Mouse (Mus musculus) spleen, postnatal 36 days (tissue): ENCODE measurements around the gene Meis2.

ENCODE experiments used
- DNase-seq, 2 experiments: peaks; one replicate each; pipeline ENCODE4 v3.0.0; 2022; ENCODE audit warnings: low spot score in 2 of 2, mixed read lengths in 1 of 2

Gene Meis2

DNA sequence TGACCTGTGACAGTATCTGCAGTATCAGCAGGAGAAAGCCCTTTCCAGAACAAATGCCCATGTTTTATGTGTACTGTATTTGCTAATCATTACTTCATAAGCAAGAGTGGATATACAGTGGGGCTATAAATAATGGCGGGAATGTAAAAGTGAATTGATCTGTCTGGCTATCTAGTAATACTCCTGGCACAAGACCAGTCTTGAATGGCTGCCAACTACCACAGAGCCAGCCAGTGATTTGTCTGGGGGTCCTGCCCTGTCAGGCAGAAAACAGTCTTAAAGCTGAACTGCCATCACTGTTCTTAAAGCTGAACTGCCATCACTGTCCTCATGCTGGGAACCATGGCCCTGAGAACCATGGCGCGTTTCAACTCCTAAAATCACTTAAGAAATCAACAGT lies 169.9 kb downstream of the Meis2 start:
- no peak for DNase-seq

DNA sequence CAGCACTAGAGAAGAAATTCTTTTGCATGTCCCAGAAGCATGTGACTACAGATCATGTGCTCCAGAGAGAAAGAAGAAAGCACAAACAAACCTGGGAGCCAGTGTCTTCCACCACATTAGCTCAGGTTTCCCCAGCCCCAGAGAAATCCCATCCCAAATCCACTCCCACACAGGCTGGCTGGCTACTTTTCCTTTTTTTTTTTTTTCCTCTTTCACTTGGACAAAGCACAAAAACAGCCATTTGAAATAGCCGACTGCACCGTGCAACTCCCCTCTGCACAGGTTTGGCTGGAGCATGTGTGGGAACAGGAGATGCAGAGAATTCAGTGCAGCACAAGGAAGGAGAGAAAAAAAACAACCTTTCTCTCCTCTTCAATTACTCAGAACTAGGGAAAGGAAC lies 170.4 kb downstream of the Meis2 start:
- DNase-seq, result no peak

DNA sequence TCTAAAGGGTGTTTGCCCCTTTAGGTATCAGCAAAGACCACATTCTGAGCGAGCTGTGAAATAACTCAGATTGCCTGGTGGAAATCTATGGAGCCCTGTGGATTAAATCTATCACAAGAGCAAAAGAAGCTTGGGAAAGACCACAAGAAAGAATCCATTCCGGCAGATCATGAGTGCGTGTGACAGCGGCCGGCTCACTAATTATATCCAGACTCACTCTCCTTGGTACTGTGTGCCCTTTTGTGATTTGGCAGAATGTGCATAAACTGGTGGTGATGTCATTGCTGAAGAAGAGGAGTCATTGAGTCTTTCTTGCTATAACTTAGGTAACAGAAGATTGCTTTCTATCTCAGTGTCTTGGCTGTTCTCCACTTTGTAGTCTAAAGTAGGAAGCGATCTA lies 172.5 kb downstream of the Meis2 start:
- DNase-seq, result no peak

DNA sequence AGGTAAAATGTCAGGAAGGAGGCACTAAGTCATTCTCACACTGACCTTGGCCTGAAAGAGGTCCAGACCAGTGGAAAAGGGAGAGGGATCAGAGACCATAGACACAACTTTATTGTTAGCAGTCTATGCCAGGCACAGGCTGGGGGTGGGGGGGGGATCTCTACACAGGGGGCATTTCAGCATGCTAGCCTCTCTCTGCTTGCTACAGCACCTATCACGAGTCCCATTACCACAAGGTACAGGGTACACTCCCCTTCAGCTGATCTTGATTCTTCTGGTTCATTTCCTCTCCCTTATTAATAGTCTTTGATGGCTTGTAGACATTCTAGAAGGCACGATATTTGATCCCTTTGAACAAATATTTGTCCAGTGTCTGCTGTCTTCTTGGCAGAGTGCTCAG lies 174.9 kb downstream of the Meis2 start:
- DNase-seq, result no peak

DNA sequence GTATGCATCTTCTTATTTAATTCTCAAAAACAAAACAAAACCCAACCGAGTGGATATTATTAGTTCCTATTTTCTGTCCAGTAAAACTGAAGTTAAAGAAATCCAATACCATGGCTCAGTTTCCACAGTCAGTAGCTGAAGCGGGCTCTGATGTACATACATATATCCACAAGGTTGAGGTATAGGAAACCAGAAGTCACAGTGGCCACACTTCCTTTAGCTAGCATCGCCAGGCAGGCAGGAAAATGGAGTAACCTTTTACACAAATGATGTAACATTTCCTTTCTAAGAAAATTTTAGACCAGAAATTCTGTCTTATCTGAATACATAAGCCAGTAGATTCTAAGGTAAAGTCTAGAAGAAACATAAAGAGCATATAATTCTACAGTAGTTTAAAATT lies 175.6 kb downstream of the Meis2 start:
- DNase-seq, result no peak

DNA sequence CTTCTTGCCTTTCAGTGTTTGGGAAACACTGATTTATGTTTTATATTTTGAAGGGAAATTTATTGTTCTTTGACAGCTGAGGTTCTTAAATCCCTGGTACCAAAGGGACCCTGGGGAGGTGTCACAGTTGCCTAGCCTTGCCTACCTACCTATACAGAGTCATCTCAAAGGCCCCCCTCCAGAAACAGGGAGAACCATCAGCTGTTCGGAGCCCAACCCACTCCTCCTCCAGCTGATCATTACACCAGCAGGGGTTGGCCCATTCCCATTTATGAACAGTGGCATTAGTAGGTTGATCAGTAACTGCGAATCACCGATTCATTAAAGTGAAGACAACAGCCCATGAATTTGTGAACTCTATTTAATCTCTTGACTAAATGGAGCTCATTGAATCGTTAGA lies 176.4 kb downstream of the Meis2 start:
- no peak for DNase-seq

DNA sequence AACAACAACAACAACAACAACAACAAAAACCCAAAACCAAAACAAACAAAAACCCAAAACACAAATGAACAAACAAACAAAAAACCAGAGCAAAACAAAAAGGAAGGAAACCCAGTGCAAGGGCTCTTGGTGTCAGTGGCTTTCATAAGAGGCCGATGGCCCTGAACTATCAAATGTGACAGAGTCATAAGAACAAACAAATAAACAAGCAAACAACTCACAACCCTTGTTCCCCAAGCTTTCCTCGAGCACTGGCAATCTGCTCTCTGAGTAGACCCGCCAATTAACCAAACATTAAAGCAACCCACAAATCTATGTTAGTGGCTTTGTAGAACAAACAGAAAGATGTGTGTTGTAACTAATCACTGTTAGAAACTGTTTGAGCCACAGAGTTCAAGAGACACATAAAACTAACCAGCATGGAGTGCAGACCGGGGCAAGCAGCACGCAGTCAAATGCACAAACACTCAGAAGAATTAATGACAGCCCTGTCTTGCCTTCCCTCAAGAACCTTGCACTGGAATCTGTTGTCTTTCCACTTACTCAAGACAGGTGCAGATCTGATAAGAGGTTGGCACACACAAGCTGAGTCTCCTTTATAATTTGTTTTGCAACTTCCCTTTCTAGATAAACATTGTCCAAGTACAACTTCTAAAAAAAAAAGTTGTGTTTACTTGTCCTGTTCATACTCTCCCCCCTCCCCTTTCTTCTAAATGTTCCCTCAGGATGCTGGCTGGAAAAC lies 177.1 kb downstream of the Meis2 start:
- DNase-seq, result no peak

DNA sequence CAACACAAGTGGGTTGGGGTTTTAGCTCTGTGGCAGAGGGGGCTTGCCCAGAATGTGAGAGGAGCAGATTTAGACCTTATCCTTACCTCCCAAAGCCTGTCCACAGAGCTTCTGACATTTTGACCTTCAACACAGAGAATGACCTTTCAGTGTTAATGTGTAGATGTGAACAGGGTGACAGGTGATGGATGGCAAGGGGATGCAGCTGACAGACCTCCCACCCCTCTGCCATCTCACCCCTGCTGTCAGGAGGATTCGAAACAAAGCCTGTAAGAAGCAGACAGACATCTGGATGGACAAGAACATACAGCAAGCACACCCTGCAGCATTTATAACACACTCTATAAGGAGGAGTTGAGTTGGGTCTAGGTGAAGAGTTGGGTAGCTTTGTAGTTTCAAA lies 178.0 kb downstream of the Meis2 start:
- DNase-seq, result no peak

DNA sequence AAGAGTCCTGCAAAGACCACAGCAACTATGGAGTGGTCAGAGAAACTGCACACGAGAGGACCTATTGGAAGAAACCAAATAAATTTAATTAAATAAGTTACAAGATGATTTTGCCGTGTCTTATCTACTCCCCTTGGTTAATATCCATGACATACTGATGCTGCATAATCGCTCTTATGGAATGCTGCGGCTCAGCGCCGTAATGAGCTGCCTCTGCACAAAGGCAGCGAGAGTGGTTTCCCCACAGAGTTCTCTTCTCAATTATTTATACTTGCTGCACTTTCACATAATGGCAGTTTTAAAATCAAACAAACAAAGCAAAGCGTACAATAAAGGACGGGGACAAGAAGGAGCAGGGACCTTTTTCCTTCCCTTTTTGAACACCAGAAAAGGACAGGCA lies 181.5 kb downstream of the Meis2 start:
- DNase-seq, result no peak

DNA sequence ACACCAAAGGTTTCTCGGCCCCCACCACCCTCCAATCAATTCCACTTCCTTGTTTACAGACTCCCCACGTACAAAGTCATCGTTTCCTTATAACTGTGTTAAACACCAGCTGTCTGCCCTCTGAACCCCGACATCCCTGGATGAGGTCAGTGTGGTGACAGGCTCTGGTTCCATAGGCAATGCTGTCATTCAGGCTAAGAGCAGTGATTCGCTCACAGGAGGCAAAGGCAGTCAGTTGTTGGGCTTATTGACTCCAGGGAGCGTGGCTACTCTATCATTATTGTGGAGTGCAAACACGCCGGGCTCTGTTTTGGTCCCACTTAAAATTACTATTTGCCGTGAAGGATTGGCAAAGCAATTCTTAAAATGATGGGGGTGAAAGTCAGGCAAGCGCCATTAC lies 182.1 kb downstream of the Meis2 start:
- DNase-seq, result no peak

DNA sequence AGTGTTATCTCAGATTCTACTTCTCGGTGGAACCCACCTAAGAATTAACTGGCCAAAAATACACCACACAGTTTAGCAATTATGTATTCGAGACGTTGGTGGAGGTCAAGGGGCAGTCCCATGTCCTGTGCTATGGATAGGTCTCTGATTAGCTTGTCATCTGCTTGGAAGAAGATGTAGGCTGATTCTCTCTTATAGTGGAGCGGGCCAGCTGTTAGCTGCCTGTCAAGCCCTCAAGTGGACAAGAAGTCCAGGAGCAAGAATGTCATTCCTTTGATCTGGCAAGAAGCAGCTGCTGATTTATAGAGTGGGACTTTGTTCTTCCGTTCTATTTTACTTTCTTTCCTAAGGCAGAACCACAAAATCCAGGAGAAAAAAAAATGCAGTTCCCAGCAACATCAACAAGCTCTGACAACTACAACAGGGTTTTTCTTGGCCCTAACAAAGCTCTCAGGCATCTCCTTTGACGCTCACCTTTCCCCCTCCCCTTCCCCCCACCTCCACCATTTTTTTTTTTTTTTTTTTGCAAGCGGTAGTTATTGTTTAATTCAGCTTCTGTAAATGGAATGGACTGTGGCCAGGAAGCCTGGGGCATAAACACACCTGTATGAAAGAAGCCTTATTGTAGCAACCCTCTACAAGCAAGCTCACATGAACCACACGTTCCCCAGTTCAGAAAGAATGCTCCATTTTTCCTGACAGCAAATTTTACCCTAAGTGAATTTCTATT lies 189.7 kb downstream of the Meis2 start:
- DNase-seq, result no peak

DNA sequence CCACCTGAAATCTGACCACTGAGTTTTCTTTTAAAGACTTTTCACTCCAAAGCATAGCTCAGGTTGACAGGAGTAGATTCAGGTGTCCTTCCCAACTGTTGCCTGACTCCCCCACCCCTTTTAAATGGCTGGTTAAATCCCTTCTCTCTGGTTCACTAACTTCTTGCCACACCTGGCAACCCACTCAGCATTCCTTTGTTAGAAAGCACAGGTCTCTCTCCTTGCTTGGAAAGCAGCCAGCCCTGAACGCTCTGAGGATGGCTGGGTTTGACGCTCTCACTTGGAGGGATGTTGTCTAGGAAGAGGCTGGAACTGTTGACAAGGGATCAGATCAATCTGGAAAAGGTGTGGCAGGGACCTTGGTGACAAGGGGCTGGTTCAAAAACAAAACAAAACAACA lies 192.8 kb downstream of the Meis2 start:
- DNase-seq, result no peak

DNA sequence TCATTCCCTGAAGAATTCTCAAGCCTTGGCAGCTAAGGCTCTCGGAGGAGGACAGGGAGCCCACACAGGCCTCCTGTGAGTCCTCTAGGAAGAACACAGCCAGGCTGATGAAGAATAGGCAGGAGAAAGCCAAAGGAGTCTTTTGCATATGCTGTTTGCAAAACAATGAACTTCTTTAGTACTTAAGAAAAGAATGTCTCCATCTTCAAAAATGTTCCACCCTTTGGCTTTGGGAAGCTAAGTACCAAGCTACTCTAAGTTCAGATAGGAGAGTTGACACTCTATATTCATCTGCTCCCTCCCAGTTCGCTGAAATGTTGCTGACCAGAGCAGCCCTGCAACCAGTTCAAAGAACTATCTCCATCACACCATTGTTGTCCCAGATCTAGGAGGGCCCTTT lies 195.7 kb downstream of the Meis2 start:
- DNase-seq, result no peak

DNA sequence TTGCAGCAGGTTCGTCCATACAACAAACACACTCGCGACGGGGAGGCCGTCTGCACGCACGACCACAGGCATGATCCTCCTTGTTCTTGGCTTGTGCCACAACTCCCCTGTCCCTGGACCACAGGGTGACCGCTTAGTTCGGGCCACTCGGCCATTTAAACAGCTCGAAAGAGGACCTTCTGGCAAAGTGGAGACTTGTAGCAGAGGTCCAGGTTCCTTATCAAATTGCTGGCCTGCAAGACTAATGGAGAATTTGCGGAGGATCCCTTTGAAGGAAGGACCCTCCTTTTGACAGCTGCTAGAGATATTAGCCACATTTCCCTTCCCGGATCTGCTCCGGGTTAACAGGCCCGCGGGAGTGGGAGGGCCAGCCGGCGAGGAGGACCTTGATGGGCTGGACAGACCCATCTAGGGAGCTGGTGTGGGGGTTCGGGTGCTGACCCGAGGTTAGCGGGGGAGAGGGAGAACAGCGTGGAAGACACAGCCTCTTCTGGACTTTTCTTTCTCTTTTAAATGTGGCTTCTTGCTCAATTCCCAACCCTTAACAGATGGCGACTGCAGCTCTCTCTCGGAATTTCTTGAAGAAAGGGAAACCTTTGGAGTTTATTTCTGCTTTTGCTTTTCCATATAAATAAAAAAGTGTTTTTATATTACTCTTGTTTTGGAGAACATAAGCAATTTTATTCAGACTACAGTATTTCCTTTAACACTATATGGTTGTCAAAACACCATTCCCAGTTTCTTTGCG lies 204.9 kb downstream of the Meis2 start:
- no peak for DNase-seq

DNA sequence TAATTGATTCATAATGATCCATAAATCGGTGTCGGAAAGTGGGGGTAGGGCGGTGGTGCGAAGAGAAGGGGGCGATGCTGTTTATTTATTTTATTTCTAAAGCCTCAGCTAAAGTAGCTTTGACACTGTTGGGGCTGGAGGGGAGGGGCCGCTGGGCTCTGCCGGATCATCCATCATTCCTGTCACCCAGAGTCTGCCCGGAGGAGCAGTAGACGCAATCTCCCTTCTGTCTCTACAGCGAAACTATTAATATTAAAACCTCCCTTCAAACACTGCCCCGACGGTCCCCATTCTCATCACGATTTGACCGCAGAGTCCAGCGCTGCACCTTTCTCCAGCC lies 205.5 kb downstream of the Meis2 start:
- no peak for DNase-seq

DNA sequence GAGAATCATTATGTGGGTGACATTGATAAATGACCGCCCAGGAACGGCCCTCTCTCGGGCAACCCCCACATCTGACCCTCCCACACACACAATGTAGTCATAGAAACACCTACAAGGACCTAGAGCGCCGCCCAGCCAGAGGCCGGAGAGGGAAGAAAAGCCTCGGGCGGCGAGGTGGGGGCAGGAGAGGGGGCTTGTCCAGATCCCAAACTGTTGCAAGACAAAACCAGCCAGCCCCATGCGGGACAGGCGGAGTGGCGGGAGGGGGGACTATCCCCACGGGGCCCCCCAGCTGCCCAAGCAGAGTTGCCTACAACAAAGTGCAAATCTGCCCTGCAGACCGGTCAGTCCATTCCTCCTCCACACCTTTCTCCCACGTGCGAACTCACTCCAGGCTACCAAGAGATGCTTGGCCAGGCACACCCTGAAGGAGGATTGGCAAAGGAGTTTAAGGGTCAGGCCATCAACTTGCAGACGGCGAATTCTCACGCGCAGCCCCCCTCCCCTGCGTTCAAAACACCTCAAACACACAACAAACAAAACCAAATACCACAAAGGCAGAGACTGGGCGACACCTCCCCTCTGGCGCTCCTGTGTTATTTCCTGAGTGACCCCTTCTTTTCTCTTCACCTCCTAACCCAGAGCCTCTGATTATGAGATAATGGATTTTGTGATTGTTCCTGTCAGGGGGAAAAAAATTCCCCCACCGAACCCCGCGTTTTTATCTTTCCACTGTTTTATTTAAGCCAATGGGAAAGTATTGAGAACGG lies 206.1 kb downstream of the Meis2 start:
- no peak for DNase-seq

DNA sequence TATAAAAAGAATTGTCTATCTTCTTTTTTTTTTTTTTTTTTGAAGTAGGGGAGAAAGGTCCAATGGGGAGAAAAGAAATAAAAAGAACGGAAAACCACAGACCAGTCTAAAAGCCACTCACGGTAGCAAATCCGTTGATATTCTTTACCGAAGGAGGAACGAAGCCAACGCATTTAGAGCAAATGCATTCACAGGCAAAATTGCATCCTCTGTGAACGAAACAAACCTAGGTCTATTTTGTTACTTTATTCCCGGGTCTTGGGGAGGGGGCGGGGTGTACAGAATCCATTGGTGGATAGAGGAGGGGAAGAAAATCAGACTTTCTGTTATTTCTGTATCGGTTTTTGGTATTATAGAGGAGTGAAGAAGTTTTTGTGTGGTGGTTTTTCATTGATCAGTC lies 206.7 kb downstream of the Meis2 start:
- no peak for DNase-seq

DNA sequence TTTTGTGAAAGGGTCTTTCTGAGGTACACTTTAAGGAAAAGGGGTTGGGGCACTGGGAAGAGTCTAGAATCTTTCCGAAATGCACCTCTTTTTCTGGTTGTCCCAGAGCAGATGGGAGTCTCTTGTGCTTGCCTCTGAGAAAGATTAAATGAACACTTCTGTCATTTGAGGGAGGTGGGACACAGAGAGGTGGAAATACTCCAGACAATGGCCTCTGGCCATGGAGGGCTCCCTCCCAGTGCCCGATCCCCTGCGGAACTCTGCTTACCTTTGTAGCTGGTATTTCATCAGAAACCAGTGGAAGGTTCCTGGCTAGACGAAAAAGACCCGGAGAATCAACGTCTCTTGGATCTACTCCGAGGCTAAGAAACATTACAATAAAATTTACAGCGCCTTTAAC lies 207.4 kb downstream of the Meis2 start:
- DNase-seq, result no peak

DNA sequence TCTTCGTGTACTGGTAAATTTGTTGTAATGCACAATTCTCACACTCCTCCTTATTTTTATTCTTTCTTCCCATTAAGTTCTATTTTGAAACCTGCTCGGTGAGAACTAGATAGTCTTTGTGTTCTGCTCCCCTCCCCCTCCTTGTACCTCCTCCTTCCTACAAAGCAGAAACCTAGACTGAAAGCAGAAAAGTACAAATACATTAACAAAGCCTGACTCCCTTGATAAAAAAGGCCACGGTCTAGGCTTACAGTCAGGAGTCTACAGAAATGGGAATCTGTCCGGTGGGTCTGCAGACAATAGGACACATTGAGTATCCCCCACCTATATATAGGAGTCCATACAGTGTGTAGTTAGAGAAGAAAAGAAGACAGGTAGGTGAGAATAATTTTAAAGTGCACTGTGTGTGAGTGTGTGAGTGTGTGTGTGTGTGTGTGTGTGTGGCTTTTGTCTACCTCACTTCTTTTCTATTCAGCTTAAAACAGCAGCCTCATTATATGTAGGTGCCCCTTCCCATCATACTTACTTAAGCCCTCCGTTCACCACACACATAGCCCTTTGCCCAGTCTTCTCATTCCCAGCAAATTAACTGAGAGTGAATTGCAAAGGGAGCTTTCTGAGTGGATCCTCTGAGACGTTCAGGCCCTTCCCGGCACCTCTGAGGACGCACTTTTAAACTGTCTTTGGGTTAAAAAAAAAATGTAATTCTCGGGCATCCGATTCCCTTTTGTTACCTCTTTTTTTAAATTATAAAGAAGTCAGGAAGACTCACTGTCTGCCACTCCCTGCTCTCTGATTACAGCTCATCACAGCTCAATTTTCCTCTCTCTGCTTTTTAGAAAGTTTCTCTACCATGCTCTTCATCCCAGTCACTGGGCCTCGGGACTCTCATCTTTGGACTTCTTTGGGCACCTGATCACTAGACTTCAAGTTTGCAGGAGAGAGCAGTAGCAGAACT lies 208.2 kb downstream of the Meis2 start:
- DNase-seq, result no peak

DNA sequence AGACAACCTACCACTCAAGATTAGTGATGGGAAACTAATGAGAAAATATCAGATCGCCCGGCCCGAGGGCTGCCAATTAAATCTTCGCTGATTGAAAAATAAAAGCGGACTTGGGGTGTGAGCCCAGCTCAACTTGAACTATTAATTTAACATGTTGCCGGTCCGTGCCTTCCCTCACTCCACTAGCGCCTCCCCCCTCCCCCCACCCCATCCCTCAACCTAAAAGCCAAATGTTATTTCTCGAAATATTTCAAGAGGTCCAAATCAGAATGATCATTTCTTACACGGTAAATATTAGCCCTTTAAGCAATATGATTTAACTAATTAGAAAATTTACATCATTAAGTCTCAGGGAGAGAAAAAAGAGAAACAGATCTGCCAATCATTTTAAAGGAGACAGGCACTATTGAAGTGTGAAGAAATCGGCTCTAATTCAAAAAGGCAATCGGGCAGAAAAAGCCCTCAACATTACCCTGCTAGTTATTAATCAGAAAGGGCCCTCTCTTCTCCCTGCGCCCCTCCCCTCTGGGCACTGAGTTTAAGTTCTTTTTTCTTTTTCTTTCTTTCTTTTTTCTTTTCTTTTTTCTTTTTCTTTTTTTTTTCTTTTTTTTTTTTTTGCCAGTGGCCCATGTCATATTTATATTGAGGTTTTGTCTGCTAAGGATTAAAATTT lies 209.1 kb downstream of the Meis2 start:
- DNase-seq, result no peak
